Mouse (Mus musculus): Measurements from ENCODE around the gene Fam124b. TPM values are rescaled to one million over a fixed set of nuclear protein-coding genes. Genes with fewer than 3 reads are reported as not detected.

Gene Fam124b
- polyA plus RNA-seq (2015; fragmentation: Nextera tagmentation; extraction: Ambion mirVana) = 0.35 and 0.65 TPM in 2 replicates

DNA sequence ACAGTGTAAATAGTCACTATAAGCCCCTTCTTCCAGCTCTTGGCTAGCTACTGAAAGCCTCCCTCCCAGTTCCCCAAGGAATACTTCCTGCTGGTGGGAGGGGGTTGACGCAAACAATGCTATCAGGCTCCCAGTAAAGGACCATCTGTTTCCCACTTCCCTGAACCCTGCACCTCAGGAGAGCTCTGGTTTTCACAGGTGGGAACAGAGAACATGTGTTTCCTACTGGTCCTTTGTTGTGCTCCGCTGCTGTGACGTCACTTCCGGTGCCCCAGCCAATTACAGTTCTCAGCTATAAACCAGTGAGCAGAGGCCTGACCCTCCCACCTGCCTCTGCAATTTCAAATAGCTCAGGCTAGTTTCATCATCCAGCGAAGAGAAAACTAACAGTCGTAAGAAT is at the start of gene Fam124b:
TSS of gene Fam124b (minus strand) at position 206 of the 400 bp plus-strand sequence.
- WGBS = 81% methylated on average over 6 of the region's 6 CpGs
- Histone ChIP-seq H3K9me3 (no peaks in the 10 kb centered on the region), H3K9ac (replicated peaks) (no peak within 1 kb of the TSS), H3K27ac (no peak within 1 kb of the TSS), H3K4me3 (replicated peaks) (no peak within 1 kb of the TSS), H3K36me3 (no peaks in the 10 kb centered on the region), H3K27me3 (no peaks in the 10 kb centered on the region), H3K4me1 (replicated peaks) (no peaks in the 10 kb centered on the region), H3K4me2 (replicated peaks) (no peak within 1 kb of the TSS)
- no peak for ATAC-seq

DNA sequence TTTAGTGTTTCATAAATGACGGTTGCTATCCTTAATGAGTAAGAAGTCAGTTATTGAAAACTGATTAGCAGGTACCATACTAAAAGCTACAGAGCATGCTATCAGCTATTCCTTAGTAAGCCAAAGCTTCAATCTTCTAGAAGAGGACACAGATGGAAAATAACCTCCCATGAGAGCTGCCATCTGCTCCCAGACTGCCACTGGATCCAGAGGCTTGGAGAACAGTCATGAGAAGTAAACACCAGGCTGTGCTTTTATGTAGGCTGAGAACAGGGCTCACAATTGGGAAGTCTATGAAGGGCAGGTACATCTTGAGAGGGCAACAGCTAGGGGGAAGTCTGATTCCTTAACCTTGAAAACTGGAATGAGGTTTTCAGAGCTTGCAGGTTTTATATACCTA is 42.2 kb upstream of the Fam124b start:
- Histone ChIP-seq H3K9ac (replicated peaks) (no peak overlapping the region), H3K4me3 (replicated peaks) (no peak overlapping the region), H3K4me1 (replicated peaks) (peaks cover 3% of the 10 kb centered on the region; the same call in 1 of the 2 replicates), H3K36me3 (no peaks in the 10 kb centered on the region), H3K27ac (no peak overlapping the region), H3K4me2 (replicated peaks) (no peak overlapping the region), H3K27me3 (no peaks in the 10 kb centered on the region), H3K9me3 (no peaks in the 10 kb centered on the region)
- 75% methylated on average over 1 of the region's 1 CpGs for WGBS
- no peak for ATAC-seq

GRCm38 (mm10) chr1:80258632-80259031 is 40.4 kb upstream of the Fam124b start:
- Histone ChIP-seq H3K27ac (no peak overlapping the region), H3K4me3 (replicated peaks) (no peak overlapping the region), H3K9ac (replicated peaks) (no peak overlapping the region), H3K9me3 (no peaks in the 10 kb centered on the region), H3K27me3 (no peaks in the 10 kb centered on the region), H3K4me1 (replicated peaks) (peaks cover 3% of the 10 kb centered on the region; the same call in 1 of the 2 replicates), H3K4me2 (replicated peaks) (no peak overlapping the region), H3K36me3 (no peaks in the 10 kb centered on the region)
- peak; percentile 47; the same call in 1 of the 2 replicates for ATAC-seq
- 75% methylated on average over 4 of the region's 4 CpGs for WGBS

GRCm38 (mm10) chr1:80253309-80253708 is 35.0 kb upstream of the Fam124b start:
- Histone ChIP-seq H3K4me2 (replicated peaks) (no peak overlapping the region), H3K4me1 (replicated peaks) (no peaks in the 10 kb centered on the region), H3K27ac (no peak overlapping the region), H3K9me3 (no peaks in the 10 kb centered on the region), H3K36me3 (no peaks in the 10 kb centered on the region), H3K9ac (replicated peaks) (no peak overlapping the region), H3K27me3 (no peaks in the 10 kb centered on the region), H3K4me3 (replicated peaks) (no peak overlapping the region)
- no peak for ATAC-seq

GRCm38 (mm10) chr1:80250247-80250646 is 32.0 kb upstream of the Fam124b start:
- Histone ChIP-seq H3K36me3 (no peaks in the 10 kb centered on the region), H3K4me3 (replicated peaks) (no peak overlapping the region), H3K4me1 (replicated peaks) (no peaks in the 10 kb centered on the region), H3K27me3 (no peaks in the 10 kb centered on the region), H3K9me3 (no peaks in the 10 kb centered on the region), H3K9ac (replicated peaks) (no peak overlapping the region), H3K4me2 (replicated peaks) (no peak overlapping the region), H3K27ac (no peak overlapping the region)
- no peak for ATAC-seq
- WGBS = 96% methylated on average over 5 of the region's 5 CpGs

- H3K27me3 ChIP-seq = no peaks in the 10 kb centered on the region
- ATAC-seq = no peak
- H3K9me3 ChIP-seq = no peaks in the 10 kb centered on the region
- H3K36me3 ChIP-seq = no peaks in the 10 kb centered on the region
- H3K27ac ChIP-seq = no peak overlapping the region
- no peaks in the 10 kb centered on the region for H3K4me1 ChIP-seq (replicated peaks)
- H3K4me3 ChIP-seq (replicated peaks) = no peak overlapping the region
- H3K4me2 ChIP-seq (replicated peaks) = no peak overlapping the region
- no peak overlapping the region for H3K9ac ChIP-seq (replicated peaks)
These were observed 28.9 kb upstream of the Fam124b start for GRCm38 (mm10) chr1:80247131-80247530.

DNA sequence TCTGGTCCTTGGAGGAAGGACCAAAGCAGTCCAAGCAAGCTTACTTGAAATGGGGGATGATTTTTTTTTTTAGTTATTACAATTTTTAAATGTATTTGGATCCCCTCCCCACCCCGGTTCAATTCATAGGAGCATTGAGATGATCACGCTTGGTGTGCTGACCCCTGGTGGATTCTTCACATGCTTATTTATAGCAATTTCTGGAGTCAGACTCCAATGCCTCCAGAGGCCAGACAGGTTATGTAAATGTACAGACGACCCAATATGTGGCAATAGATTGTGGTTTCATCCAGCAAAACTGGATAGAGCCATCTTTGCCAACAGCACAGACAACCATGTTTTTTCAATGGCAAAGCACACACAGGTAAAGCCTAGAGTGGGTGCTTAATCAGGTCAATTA is 25.9 kb upstream of the Fam124b start:
- Histone ChIP-seq H3K27ac (no peak overlapping the region), H3K9me3 (no peaks in the 10 kb centered on the region), H3K4me1 (replicated peaks) (peaks cover 5% of the 10 kb centered on the region), H3K36me3 (no peaks in the 10 kb centered on the region), H3K27me3 (no peaks in the 10 kb centered on the region), H3K4me3 (replicated peaks) (no peak overlapping the region), H3K9ac (replicated peaks) (no peak overlapping the region), H3K4me2 (replicated peaks) (no peak overlapping the region)
- no peak for ATAC-seq
- WGBS = 71% methylated on average over 3 of the region's 3 CpGs

- H3K4me3 ChIP-seq (replicated peaks) = no peak overlapping the region
- WGBS = 98% methylated on average over 6 of the region's 6 CpGs
- no peak for ATAC-seq
- H3K36me3 ChIP-seq = no peaks in the 10 kb centered on the region
- peaks cover 17% of the 10 kb centered on the region for H3K4me1 ChIP-seq (replicated peaks)
- no peak overlapping the region for H3K27ac ChIP-seq
- H3K27me3 ChIP-seq = 0 out of 2 replicates have a peak, but pooled peaks cover 4% of the 10 kb centered on the region
- no peak overlapping the region for H3K4me2 ChIP-seq (replicated peaks)
- no peaks in the 10 kb centered on the region for H3K9me3 ChIP-seq
- H3K9ac ChIP-seq (replicated peaks) = no peak overlapping the region
These were observed 23.3 kb upstream of the Fam124b start for GRCm38 (mm10) chr1:80241579-80241978.

DNA sequence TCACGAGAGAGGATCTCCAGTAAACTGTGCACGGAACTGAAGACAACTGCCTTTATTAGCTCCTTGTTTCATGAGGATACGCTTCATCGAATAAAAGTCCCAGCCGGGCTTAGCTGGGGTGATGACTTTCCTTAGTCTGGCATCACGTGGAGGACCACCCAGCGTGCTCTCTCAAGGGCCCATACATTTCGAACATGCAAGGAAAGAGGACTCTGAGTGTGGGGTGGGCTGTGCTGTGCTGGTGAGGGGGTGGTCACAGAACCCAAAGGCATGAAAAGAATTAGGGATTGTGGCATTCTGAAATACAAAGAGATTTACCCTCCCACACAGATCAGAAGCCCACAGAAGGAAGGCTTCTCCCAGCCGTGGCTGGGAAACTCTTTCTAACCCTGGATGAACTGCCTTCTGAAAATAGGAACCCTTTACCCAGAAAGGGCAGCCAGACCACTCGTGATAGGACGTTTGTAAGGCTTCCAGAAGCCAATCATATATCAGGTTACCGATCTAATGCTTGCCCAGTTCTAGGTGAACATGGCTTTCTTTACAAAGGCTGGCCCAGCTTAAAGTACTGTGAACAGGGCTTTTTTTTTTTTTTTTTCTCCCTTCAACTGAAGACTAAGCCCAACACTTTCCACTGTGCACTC is 21.9 kb upstream of the Fam124b start:
- H3K4me2 ChIP-seq (replicated peaks) = no peak overlapping the region
- H3K4me1 ChIP-seq (replicated peaks) = peaks cover 17% of the 10 kb centered on the region
- no peak overlapping the region for H3K9ac ChIP-seq (replicated peaks)
- no peak overlapping the region for H3K27ac ChIP-seq
- H3K27me3 ChIP-seq = 0 out of 2 replicates have a peak, but pooled peaks cover 4% of the 10 kb centered on the region
- ATAC-seq = 0 out of 2 replicates have a peak, but pooled peaks have one; percentile 25
- H3K4me3 ChIP-seq (replicated peaks) = no peak overlapping the region
- WGBS = 5% methylated on average over 12 of the region's 12 CpGs
- H3K36me3 ChIP-seq = no peaks in the 10 kb centered on the region
- H3K9me3 ChIP-seq = no peaks in the 10 kb centered on the region

DNA sequence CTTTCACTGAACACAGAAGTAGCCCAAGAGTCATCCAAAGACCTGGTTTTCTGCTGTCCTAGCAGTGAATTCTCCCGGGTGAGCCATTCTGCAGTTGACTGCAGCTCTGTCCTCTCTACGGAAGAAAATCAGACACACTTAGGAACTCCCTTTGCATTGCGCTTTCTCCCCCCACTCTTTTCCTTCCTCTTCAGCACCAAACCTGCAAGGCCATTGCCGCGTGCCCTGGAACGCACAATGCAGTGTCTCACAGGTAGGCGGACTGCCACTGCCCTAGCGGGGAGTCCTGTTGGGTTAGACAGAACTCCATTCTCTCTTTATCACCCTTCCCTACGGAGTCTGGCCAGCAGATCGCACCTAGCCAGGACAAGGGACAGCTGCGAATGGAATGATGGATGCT is 21.2 kb upstream of the Fam124b start:
- Histone ChIP-seq H3K4me1 (replicated peaks) (peaks cover 17% of the 10 kb centered on the region), H3K27me3 (0 out of 2 replicates have a peak, but pooled peaks cover 4% of the 10 kb centered on the region), H3K4me3 (replicated peaks) (no peak overlapping the region), H3K27ac (no peak overlapping the region), H3K9me3 (no peaks in the 10 kb centered on the region), H3K9ac (replicated peaks) (no peak overlapping the region), H3K36me3 (no peaks in the 10 kb centered on the region), H3K4me2 (replicated peaks) (no peak overlapping the region)
- 69% methylated on average over 11 of the region's 11 CpGs for WGBS
- no peak for ATAC-seq

GRCm38 (mm10) chr1:80236951-80237702 is 18.9 kb upstream of the Fam124b start:
- H3K9ac ChIP-seq (replicated peaks) = no peak overlapping the region
- 0 out of 2 replicates have a peak, but pooled peaks have one; percentile 57 for ATAC-seq
- peaks cover 17% of the 10 kb centered on the region for H3K4me1 ChIP-seq (replicated peaks)
- 29% methylated on average over 11 of the region's 11 CpGs for WGBS
- H3K36me3 ChIP-seq = no peaks in the 10 kb centered on the region
- no peaks in the 10 kb centered on the region for H3K9me3 ChIP-seq
- H3K4me3 ChIP-seq (replicated peaks) = no peak overlapping the region
- H3K4me2 ChIP-seq (replicated peaks) = no peak overlapping the region
- H3K27me3 ChIP-seq = 0 out of 2 replicates have a peak, but pooled peaks cover 4% of the 10 kb centered on the region
- H3K27ac ChIP-seq = peak overlapping the region; percentile 30; the same call in 1 of the 2 replicates

- Histone ChIP-seq H3K4me1 (replicated peaks) (peaks cover 17% of the 10 kb centered on the region), H3K27me3 (0 out of 2 replicates have a peak, but pooled peaks cover 4% of the 10 kb centered on the region), H3K27ac (no peak overlapping the region), H3K36me3 (no peaks in the 10 kb centered on the region), H3K9me3 (no peaks in the 10 kb centered on the region), H3K9ac (replicated peaks) (no peak overlapping the region), H3K4me2 (replicated peaks) (no peak overlapping the region), H3K4me3 (replicated peaks) (no peak overlapping the region)
- 6% methylated on average over 1 of the region's 1 CpGs for WGBS
- no peak for ATAC-seq
These were observed 17.9 kb upstream of the Fam124b start for GRCm38 (mm10) chr1:80236126-80236525.
